8 mouse cellular contexts compared by ENCODE assay signal in the genomic region with DNA sequence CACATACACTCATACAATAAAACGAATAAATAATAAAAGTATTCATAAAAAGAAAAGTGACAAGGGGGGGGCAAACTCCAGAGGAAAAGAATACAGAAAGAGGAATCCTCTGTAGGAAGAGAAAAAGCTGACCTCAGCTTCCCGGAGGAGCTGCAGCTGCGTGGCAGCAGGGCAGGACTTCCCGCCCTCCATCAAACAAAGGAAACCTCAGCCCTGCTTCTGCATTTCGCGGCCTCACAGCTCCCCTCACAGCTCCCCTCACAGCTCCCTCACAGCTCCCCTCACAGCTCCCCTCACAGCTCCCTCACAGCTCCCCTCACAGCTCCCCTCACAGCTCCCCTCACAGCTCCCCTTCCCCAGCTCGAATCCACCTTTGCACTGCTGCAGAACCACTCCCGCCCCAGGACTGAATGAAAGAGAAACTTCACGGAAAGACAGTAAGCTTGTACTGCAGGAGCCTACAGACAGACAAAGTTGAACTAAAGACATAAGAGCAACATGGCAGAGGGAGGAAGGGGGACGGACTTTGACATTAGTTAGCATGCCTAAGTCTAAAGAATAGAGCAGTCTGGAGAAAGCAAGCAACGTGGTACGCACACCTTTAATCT. TPM values are rescaled to one million over a fixed set of nuclear protein-coding genes. Genes with fewer than 3 reads are reported as not detected.
DNase-seq lines count a peak whose midpoint lies in the region; ATAC-seq lines count a peak whose summit lies in the region.

No protein-coding gene starts in this region.

- H3K4me2 ChIP-seq in heart, embryonic 13.5 days = peak overlapping the region; percentile 63
- peak overlapping the region; percentile 39 for H3K4me2 ChIP-seq in limb, embryonic 12.5 days
- peak overlapping the region; percentile 40 for H3K4me2 ChIP-seq in midbrain, embryonic 16.5 days (ENCODE audit: low read length)

- 18% methylated on average over 12 of the region's 12 CpGs for WGBS in heart, embryonic 13.5 days
- WGBS in limb, embryonic 12.5 days = 22% methylated on average over 12 of the region's 12 CpGs
- 8% methylated on average over 12 of the region's 12 CpGs for WGBS in midbrain, embryonic 16.5 days

- H3K27me3 ChIP-seq in heart, embryonic 13.5 days (replicated peaks) = peaks cover 3% of the 10 kb centered on the region; the same call in 1 of the 2 replicates
- no peaks in the 10 kb centered on the region for H3K27me3 ChIP-seq in limb, embryonic 12.5 days
- H3K27me3 ChIP-seq in midbrain, embryonic 16.5 days (ENCODE audit: control insufficient read depth, insufficient read depth, low read depth, low read length) = no peaks in the 10 kb centered on the region

- ATAC-seq in heart, embryonic 13.5 days (ENCODE audit: extremely low read depth, insufficient number of reproducible peaks, low FRiP score, low TSS enrichment) = peak; percentile 31; the same call in 1 of the 2 replicates
- ATAC-seq in limb, embryonic 12.5 days (ENCODE audit: insufficient number of reproducible peaks, insufficient read depth, low FRiP score, low TSS enrichment, low read depth) = 0 out of 2 replicates have a peak, but pooled peaks have one; percentile 29
- peak; percentile 40; the same call in 1 of the 2 replicates for ATAC-seq in midbrain, embryonic 16.5 days

- H3K9me3 ChIP-seq in heart, embryonic 13.5 days = no peaks in the 10 kb centered on the region
- H3K9me3 ChIP-seq in limb, embryonic 12.5 days = no peaks in the 10 kb centered on the region
- H3K9me3 ChIP-seq in midbrain, embryonic 16.5 days (replicated peaks; ENCODE audit: control insufficient read depth, low read length, poor library complexity, severe bottlenecking) = no peaks in the 10 kb centered on the region

- peak; percentile 22 for DNase-seq in left cerebral cortex, postnatal 4 days
- no peak for DNase-seq in left cerebral cortex, postnatal 36 days (ENCODE audit: low spot score in 2 of 2)
- no peak for DNase-seq in urinary bladder, adult 2 months (ENCODE audit: low spot score)
- DNase-seq in c-Kit-positive CD71-positive TER-119-positive erythroid progenitor cells, embryonic 14.5 days (ENCODE audit: low spot score) = no peak

- peak overlapping the region; percentile 75 for H3K9ac ChIP-seq in heart, embryonic 13.5 days
- peak overlapping the region; percentile 40; the same call in 1 of the 2 replicates for H3K9ac ChIP-seq in limb, embryonic 12.5 days (replicated peaks)
- 0 out of 2 replicates have a peak overlapping the region, but pooled peaks have one; percentile 43 for H3K9ac ChIP-seq in midbrain, embryonic 16.5 days (ENCODE audit: low read depth, low read length)

- peak overlapping the region; percentile 5; the same call in 1 of the 2 replicates for H3K27ac ChIP-seq in brown adipose tissue, adult 24 weeks (replicated peaks; ENCODE audit: low read depth, low read length)
- peak overlapping the region; percentile 63 for H3K27ac ChIP-seq in heart, embryonic 13.5 days (replicated peaks)
- H3K27ac ChIP-seq in limb, embryonic 12.5 days = peak overlapping the region; percentile 85
- peak overlapping the region; percentile 67 for H3K27ac ChIP-seq in midbrain, embryonic 16.5 days (ENCODE audit: low read length)

- H3K4me1 ChIP-seq in brown adipose tissue, adult 24 weeks (ENCODE audit: control insufficient read depth, insufficient read depth, insufficient read length, low read length) = no peaks in the 10 kb centered on the region; the same call in 1 of the 2 replicates
- peaks cover 12% of the 10 kb centered on the region for H3K4me1 ChIP-seq in heart, embryonic 13.5 days
- peaks cover 11% of the 10 kb centered on the region; the same call in 1 of the 2 replicates for H3K4me1 ChIP-seq in limb, embryonic 12.5 days (replicated peaks)
- H3K4me1 ChIP-seq in midbrain, embryonic 16.5 days (ENCODE audit: control insufficient read depth, insufficient read depth, low read length) = peaks cover 12% of the 10 kb centered on the region

- no peaks in the 10 kb centered on the region for H3K36me3 ChIP-seq in heart, embryonic 13.5 days
- no peaks in the 10 kb centered on the region for H3K36me3 ChIP-seq in limb, embryonic 12.5 days
- no peaks in the 10 kb centered on the region for H3K36me3 ChIP-seq in midbrain, embryonic 16.5 days (ENCODE audit: control insufficient read depth, insufficient read depth, low read length)

- H3K4me3 ChIP-seq in brown adipose tissue, adult 24 weeks (ENCODE audit: insufficient read depth, low read depth, low read length) = no peak overlapping the region
- peak overlapping the region; percentile 32 for H3K4me3 ChIP-seq in heart, embryonic 13.5 days
- H3K4me3 ChIP-seq in limb, embryonic 12.5 days (replicated peaks) = no peak overlapping the region
- no peak overlapping the region for H3K4me3 ChIP-seq in midbrain, embryonic 16.5 days (ENCODE audit: low read depth, low read length)

- intact Hi-C loops in left cerebral cortex, postnatal 4 days (cut with DNase I) = no loop called here
- intact Hi-C loops in left cerebral cortex, postnatal 36 days (cut with DNase I) = no loop called here

RNA-seq across cellular contexts. Expression of a gene that starts 17.5 kb away (rescaled TPM):
- 1 to 10 TPM; 5.4 to 6.8 TPM for total RNA-seq in left cerebral cortex, postnatal 4 days (2021)
- total RNA-seq in left cerebral cortex, postnatal 36 days (2021) = 1 to 10 TPM; 3.8 to 6.1 TPM
- 1.2 and 1.5 TPM in 2 replicates for polyA plus RNA-seq in brown adipose tissue, adult 24 weeks (2012; ENCODE audit: insufficient read depth, insufficient read length, missing spikeins)
- 5.9 and 6.8 TPM in 2 replicates for polyA plus RNA-seq in heart, embryonic 13.5 days (2015; fragmentation: Nextera tagmentation; extraction: Ambion mirVana)
- polyA plus RNA-seq in limb, embryonic 12.5 days (2016; fragmentation: Nextera tagmentation; extraction: Ambion mirVana) = 5.3 and 6.1 TPM in 2 replicates
- polyA plus RNA-seq in midbrain, embryonic 16.5 days (2015; fragmentation: Nextera tagmentation; extraction: Ambion mirVana) = 11.2 and 13.3 TPM in 2 replicates
- 1.8 and 2.1 TPM in 2 replicates for polyA plus RNA-seq in urinary bladder, adult 2 months (2012; rRNA removed)

RNA-seq across cellular contexts. Expression of a gene that starts 44.9 kb away (rescaled TPM):
- total RNA-seq in left cerebral cortex, postnatal 4 days (2021) = 100 to 1,000 TPM; 188 to 192 TPM
- 100 to 1,000 TPM in 1 of 2 experiments, 10 to 100 TPM in 1; 88.2 to 108 TPM for total RNA-seq in left cerebral cortex, postnatal 36 days (2021)
- polyA plus RNA-seq in brown adipose tissue, adult 24 weeks (2012; ENCODE audit: insufficient read depth, insufficient read length, missing spikeins) = 32.7 and 34.6 TPM in 2 replicates
- polyA plus RNA-seq in heart, embryonic 13.5 days (2015; fragmentation: Nextera tagmentation; extraction: Ambion mirVana) = 21.5 and 22.0 TPM in 2 replicates
- 49.6 and 57.0 TPM in 2 replicates for polyA plus RNA-seq in limb, embryonic 12.5 days (2016; fragmentation: Nextera tagmentation; extraction: Ambion mirVana)
- 22.1 and 29.5 TPM in 2 replicates for polyA plus RNA-seq in midbrain, embryonic 16.5 days (2015; fragmentation: Nextera tagmentation; extraction: Ambion mirVana)
- polyA plus RNA-seq in urinary bladder, adult 2 months (2012; rRNA removed) = 46.6 and 51.1 TPM in 2 replicates

Comparison
In these comparisons a context has a peak if more than half of its experiments do, and no peak if none do; other contexts are left out.
1. H3K27ac ChIP-seq: peak in every context shown above with its lines; median percentile 85 in limb, embryonic 12.5 days; 67 in midbrain, embryonic 16.5 days; 63 in heart, embryonic 13.5 days; 5 in brown adipose tissue, adult 24 weeks.